Mouse (Mus musculus) forebrain, embryonic 11.5 days (tissue): Measurements from ENCODE around the gene Plekhg4. TPM values are rescaled to one million over a fixed set of nuclear protein-coding genes. Genes with fewer than 3 reads are reported as not detected.

Experiments used
- ATAC-seq: fragments of 200-750 bp; cut with Nextera tagmentation; replicated peaks from 2 replicates; pipeline ENCODE4 v1.8.0; 2017; ENCODE audit warnings: moderate TSS enrichment; ENCODE audit not compliant: low FRiP score
- DNase-seq: peaks from one replicate; pipeline ENCODE4 v3.0.0-alpha.2; 2017; ENCODE audit warnings: low spot score
- H3K27ac ChIP-seq: fragments of 300-500 bp; sonication (generic); 2 replicates; pipeline ENCODE4 v1.5.1; 2014; ENCODE audit warnings: low read depth, low read length
- H3K27me3 ChIP-seq: fragments of 300-500 bp; sonication (generic); 2 replicates; pipeline ENCODE4 v1.6.1; 2014; ENCODE audit warnings: mild to moderate bottlenecking, low read length, mixed read lengths; ENCODE audit not compliant: control insufficient read depth, insufficient read depth
- H3K36me3 ChIP-seq: fragments of 300-500 bp; sonication (generic); 2 replicates; pipeline ENCODE4 v1.6.1; 2014; ENCODE audit warnings: mild to moderate bottlenecking, low read length, moderate library complexity, mixed read lengths; ENCODE audit not compliant: control insufficient read depth, insufficient read depth
- H3K4me1 ChIP-seq: fragments of 300-500 bp; sonication (generic); replicated peaks from 2 replicates; pipeline ENCODE4 v1.6.1; 2014; ENCODE audit warnings: low read length, mixed read lengths; ENCODE audit not compliant: control insufficient read depth, insufficient read depth
- H3K4me2 ChIP-seq: fragments of 300-500 bp; sonication (generic); 2 replicates; pipeline ENCODE4 v1.6.1; 2014; ENCODE audit warnings: low read depth, mild to moderate bottlenecking, low read length, moderate library complexity, mixed read lengths; ENCODE audit not compliant: severe bottlenecking
- H3K4me3 ChIP-seq: fragments of 300-500 bp; sonication (generic); 2 replicates; pipeline ENCODE4 v1.5.1; 2014; ENCODE audit warnings: low read depth, low read length
- H3K9ac ChIP-seq: fragments of 300-500 bp; sonication (generic); 2 replicates; pipeline ENCODE4 v1.6.1; 2014; ENCODE audit warnings: low read length
- H3K9me3 ChIP-seq: fragments of 300-500 bp; sonication (generic); 2 replicates; pipeline ENCODE4 v1.6.1; 2016; ENCODE audit warnings: low read length, mixed read lengths; ENCODE audit not compliant: control insufficient read depth
- WGBS: fragments of 180-500 bp; shearing (Covaris S2); extraction: QIAGEN DNeasy Blood & Tissue Kit; methylation state at CpG from one replicate; pipeline ENCODE4 v1.1.7; 2014; 5-methylcytosine and 5-hydroxymethylcytosine counted together
- polyA plus RNA-seq: library from polyadenylated mRNA; unstranded; fragments of >200 nt; fragmentation: Nextera tagmentation; extraction: Ambion mirVana; gene quantifications from 2 replicates; pipeline ENCODE4 v1.2.1, GENCODE M21; 2014

Plekhg4 gene
- polyA plus RNA-seq, 1 experiment from 2014 or later: 1.3 TPM

- Histone ChIP-seq H3K36me3 (peaks cover 2% of the 10 kb centered on the region; the same call in 1 of the 2 replicates), H3K9ac (no peak overlapping the region), H3K4me2 (no peak overlapping the region), H3K9me3 (no peaks in the 10 kb centered on the region), H3K27ac (no peak overlapping the region), H3K4me3 (no peak overlapping the region), H3K27me3 (no peaks in the 10 kb centered on the region), H3K4me1 (no peaks in the 10 kb centered on the region)
- WGBS: 44% methylated on average over 32 of the region's 32 CpGs
- ATAC-seq (0 out of 2 replicates have a peak, but pooled peaks have one; percentile 37), DNase-seq (peak; percentile 54)
Observed at GRCm38 (mm10) chr8:105336373-105337130, 36.5 kb upstream of the Plekhg4 start.

- ATAC-seq: no peak
- no peaks in the 10 kb centered on the region for H3K27me3 ChIP-seq
- no peaks in the 10 kb centered on the region for H3K9me3 ChIP-seq
- no peak overlapping the region for H3K4me3 ChIP-seq
- H3K36me3 ChIP-seq: no peaks in the 10 kb centered on the region
- no peaks in the 10 kb centered on the region for H3K4me1 ChIP-seq
- H3K9ac ChIP-seq: no peak overlapping the region
- H3K4me2 ChIP-seq: no peak overlapping the region
- peak; percentile 34 for DNase-seq
- WGBS: 68% methylated on average over 4 of the region's 4 CpGs
- H3K27ac ChIP-seq: no peak overlapping the region
Observed at GRCm38 (mm10) chr8:105338992-105339391, 34.1 kb upstream of the Plekhg4 start.

GRCm38 (mm10) chr8:105339886-105340635 is 33.0 kb upstream of the Plekhg4 start:
- Histone ChIP-seq H3K9ac (no peak overlapping the region), H3K27ac (no peak overlapping the region), H3K27me3 (no peaks in the 10 kb centered on the region), H3K4me1 (no peaks in the 10 kb centered on the region), H3K9me3 (no peaks in the 10 kb centered on the region), H3K4me2 (no peak overlapping the region), H3K4me3 (no peak overlapping the region), H3K36me3 (no peaks in the 10 kb centered on the region)
- no peak for ATAC-seq
- DNase-seq: peak; percentile 40
- WGBS: 81% methylated on average over 6 of the region's 6 CpGs

GRCm38 (mm10) chr8:105341399-105341798 is 31.7 kb upstream of the Plekhg4 start:
- Histone ChIP-seq H3K9ac (no peak overlapping the region), H3K4me3 (no peak overlapping the region), H3K4me1 (0 out of 2 replicates have a peak, but pooled peaks cover 2% of the 10 kb centered on the region), H3K4me2 (no peak overlapping the region), H3K27me3 (no peaks in the 10 kb centered on the region), H3K9me3 (no peaks in the 10 kb centered on the region), H3K36me3 (no peaks in the 10 kb centered on the region), H3K27ac (no peak overlapping the region)
- peak; percentile 15 for DNase-seq
- 53% methylated on average over 8 of the region's 8 CpGs for WGBS
- ATAC-seq: no peak

DNA sequence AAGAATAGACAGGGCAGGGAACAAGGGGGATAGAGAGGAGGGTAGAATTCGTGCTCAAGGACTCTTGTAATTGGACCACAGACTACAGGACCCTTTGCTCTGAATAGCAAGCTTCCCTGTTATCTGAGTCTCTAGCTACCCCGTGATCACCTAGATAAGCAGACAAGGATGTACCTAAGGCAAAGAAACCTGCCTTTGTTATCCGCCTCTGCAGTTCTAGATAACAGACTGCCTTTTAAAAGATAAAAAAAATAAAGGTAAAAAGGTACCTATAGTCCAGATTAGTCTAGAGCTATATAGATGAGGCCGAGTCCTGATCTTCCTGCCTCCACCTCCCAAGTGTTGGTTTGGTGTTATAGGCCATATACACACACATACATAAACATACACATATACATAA is 30.3 kb upstream of the Plekhg4 start:
- Histone ChIP-seq H3K4me1 (peaks cover 5% of the 10 kb centered on the region; the same call in 1 of the 2 replicates), H3K4me3 (no peak overlapping the region), H3K27ac (no peak overlapping the region), H3K36me3 (no peaks in the 10 kb centered on the region), H3K9me3 (no peaks in the 10 kb centered on the region), H3K27me3 (no peaks in the 10 kb centered on the region), H3K4me2 (no peak overlapping the region), H3K9ac (no peak overlapping the region)
- ATAC-seq (no peak), DNase-seq (no peak)
- 81% methylated on average over 4 of the region's 4 CpGs for WGBS

GRCm38 (mm10) chr8:105343791-105344574 is 29.1 kb upstream of the Plekhg4 start:
- Histone ChIP-seq H3K9ac (no peak overlapping the region), H3K4me3 (no peak overlapping the region), H3K27me3 (no peaks in the 10 kb centered on the region), H3K4me1 (peaks cover 8% of the 10 kb centered on the region), H3K4me2 (no peak overlapping the region), H3K36me3 (no peaks in the 10 kb centered on the region), H3K9me3 (no peaks in the 10 kb centered on the region), H3K27ac (no peak overlapping the region)
- WGBS: 79% methylated on average over 6 of the region's 8 CpGs
- ATAC-seq (no peak), DNase-seq (no peak)

DNA sequence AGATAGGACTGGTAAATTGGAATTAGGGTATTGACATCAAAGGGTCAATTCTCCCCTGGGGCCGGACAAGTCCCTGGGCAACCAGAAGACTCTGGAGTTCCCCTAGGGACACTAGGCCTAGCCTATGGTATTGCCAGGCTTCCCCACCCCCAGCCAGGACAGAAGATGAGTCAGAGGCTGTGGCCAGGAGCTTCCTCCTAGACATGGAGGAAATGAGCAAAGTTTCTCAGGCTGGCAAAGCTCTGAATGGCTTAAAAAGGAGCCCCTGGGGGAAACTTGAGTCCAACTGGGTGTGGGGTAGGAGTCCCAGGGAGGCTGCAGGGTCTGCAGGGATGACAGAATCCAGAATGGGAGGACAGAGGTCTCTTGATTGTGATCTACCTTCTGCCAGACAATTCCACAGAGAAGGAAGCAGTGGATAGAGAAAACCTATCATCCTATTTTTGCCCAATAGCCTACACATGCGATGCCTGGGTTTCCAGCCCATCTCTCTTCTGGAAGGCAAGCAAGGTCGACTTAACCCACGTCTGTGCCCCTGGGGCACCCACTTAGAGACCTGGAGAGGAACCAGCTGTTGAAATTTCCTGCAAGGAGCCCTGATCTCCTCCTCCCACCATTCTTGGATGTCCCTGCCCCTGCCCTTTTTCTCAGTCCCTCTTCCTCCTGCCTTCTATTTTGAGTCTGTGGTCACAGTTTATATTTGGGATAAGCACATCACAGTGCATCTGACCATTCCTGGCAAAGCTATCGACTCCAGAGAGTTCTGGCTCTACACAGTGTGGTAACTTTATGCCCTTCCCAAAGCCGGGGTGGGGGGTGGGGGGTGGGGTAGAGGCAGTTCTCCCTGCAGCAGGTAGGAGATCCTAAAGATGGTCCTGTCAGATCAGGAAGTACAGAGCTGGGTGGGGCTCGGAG is 27.8 kb upstream of the Plekhg4 start:
- no peak overlapping the region for H3K9ac ChIP-seq
- ATAC-seq: no peak
- no peak overlapping the region for H3K4me2 ChIP-seq
- 71% methylated on average over 7 of the region's 7 CpGs for WGBS
- no peak overlapping the region for H3K4me3 ChIP-seq
- peaks cover 8% of the 10 kb centered on the region for H3K4me1 ChIP-seq
- H3K36me3 ChIP-seq: no peaks in the 10 kb centered on the region
- no peaks in the 10 kb centered on the region for H3K27me3 ChIP-seq
- no peaks in the 10 kb centered on the region for H3K9me3 ChIP-seq
- peak; percentile 40 for DNase-seq
- H3K27ac ChIP-seq: no peak overlapping the region
